Mouse (Mus musculus) forebrain, embryonic 16.5 days (tissue): ENCODE measurements around the gene Foxp1. TPM values are rescaled to one million over a fixed set of nuclear protein-coding genes. Genes with fewer than 3 reads are reported as not detected.

ENCODE experiments used
- ATAC-seq: fragments of 200-750 bp; cut with Nextera tagmentation; 2 replicates; pipeline ENCODE4 v1.8.0; 2017; ENCODE audit warnings: mild to moderate bottlenecking, moderate library complexity
- H3K27ac ChIP-seq: fragments of 300-500 bp; sonication (generic); 2 replicates; pipeline ENCODE4 v1.5.1; 2014; ENCODE audit warnings: low read length, control low read depth
- H3K27me3 ChIP-seq: fragments of 300-500 bp; sonication (generic); replicated peaks from 2 replicates; pipeline ENCODE4 v1.6.1; 2014; ENCODE audit warnings: low read length; ENCODE audit not compliant: control insufficient read depth, insufficient read depth
- H3K36me3 ChIP-seq: fragments of 300-500 bp; sonication (generic); 2 replicates; pipeline ENCODE4 v1.6.1; 2014; ENCODE audit not compliant: control insufficient read depth, insufficient read depth
- H3K4me1 ChIP-seq: fragments of 300-500 bp; sonication (generic); replicated peaks from 2 replicates; pipeline ENCODE4 v1.6.1; 2014; ENCODE audit warnings: low read length; ENCODE audit not compliant: control insufficient read depth, insufficient read depth
- H3K4me2 ChIP-seq: fragments of 300-500 bp; sonication (generic); 2 replicates; pipeline ENCODE4 v1.6.1; 2014; ENCODE audit warnings: mild to moderate bottlenecking, low read length, control low read depth
- H3K4me3 ChIP-seq: fragments of 300-500 bp; sonication (generic); replicated peaks from 2 replicates; pipeline ENCODE4 v1.5.1; 2014; ENCODE audit warnings: mild to moderate bottlenecking, low read length, control low read depth
- H3K9ac ChIP-seq: fragments of 300-500 bp; sonication (generic); replicated peaks from 2 replicates; pipeline ENCODE4 v1.6.1; 2014; ENCODE audit warnings: low read depth, low read length, control low read depth
- H3K9me3 ChIP-seq: fragments of 300-500 bp; sonication (generic); 2 replicates; pipeline ENCODE4 v1.6.1; 2016; ENCODE audit warnings: low read length; ENCODE audit not compliant: control insufficient read depth
- WGBS: fragments of 180-500 bp; shearing (Covaris S2); extraction: QIAGEN DNeasy Blood & Tissue Kit; methylation state at CpG from one replicate; pipeline ENCODE4 v1.1.7; 2014; 5-methylcytosine and 5-hydroxymethylcytosine counted together
- polyA plus RNA-seq: library from polyadenylated mRNA; unstranded; fragments of >200 nt; fragmentation: Nextera tagmentation; extraction: Ambion mirVana; gene quantifications from 2 replicates; pipeline ENCODE4 v1.2.1, GENCODE M21; 2015

The Foxp1 gene
- polyA plus RNA-seq, 1 experiment from 2014 or later, result 123 TPM

GRCm38 (mm10) chr6:99131815-99132214 is 390.7 kb downstream of the Foxp1 start:
- Histone ChIP-seq H3K4me3 (no peak overlapping the region), H3K4me1 (peaks cover 4% of the 10 kb centered on the region; the same call in 1 of the 2 replicates), H3K9ac (no peak overlapping the region), H3K9me3 (no peaks in the 10 kb centered on the region), H3K36me3 (no peaks in the 10 kb centered on the region), H3K27me3 (no peaks in the 10 kb centered on the region), H3K4me2 (no peak overlapping the region), H3K27ac (no peak overlapping the region)
- 31% methylated on average over 4 of the region's 4 CpGs for WGBS
- ATAC-seq, result no peak

GRCm38 (mm10) chr6:99130758-99131410 is 391.6 kb downstream of the Foxp1 start:
- H3K9ac ChIP-seq, result no peak overlapping the region
- H3K9me3 ChIP-seq, result no peaks in the 10 kb centered on the region
- 59% methylated on average over 10 of the region's 10 CpGs for WGBS
- H3K36me3 ChIP-seq, result no peaks in the 10 kb centered on the region
- no peak for ATAC-seq
- no peak overlapping the region for H3K27ac ChIP-seq
- H3K4me1 ChIP-seq, result peaks cover 2% of the 10 kb centered on the region; the same call in 1 of the 2 replicates
- H3K4me3 ChIP-seq, result no peak overlapping the region
- no peaks in the 10 kb centered on the region for H3K27me3 ChIP-seq
- no peak overlapping the region for H3K4me2 ChIP-seq

GRCm38 (mm10) chr6:99126717-99127116 is 395.8 kb downstream of the Foxp1 start:
- H3K4me3 ChIP-seq, result no peak overlapping the region
- no peak overlapping the region for H3K27ac ChIP-seq
- H3K36me3 ChIP-seq, result no peaks in the 10 kb centered on the region
- H3K9ac ChIP-seq, result no peak overlapping the region
- no peaks in the 10 kb centered on the region for H3K9me3 ChIP-seq
- H3K4me1 ChIP-seq, result no peaks in the 10 kb centered on the region
- H3K4me2 ChIP-seq, result no peak overlapping the region
- no peak for ATAC-seq
- WGBS, result 91% methylated on average over 9 of the region's 9 CpGs
- no peaks in the 10 kb centered on the region for H3K27me3 ChIP-seq

- no peak for ATAC-seq
Observed at GRCm38 (mm10) chr6:99120776-99121766, 401.4 kb downstream of the Foxp1 start.

GRCm38 (mm10) chr6:99118534-99118933 is 404.0 kb downstream of the Foxp1 start:
- Histone ChIP-seq H3K4me1 (no peaks in the 10 kb centered on the region), H3K4me2 (no peak overlapping the region), H3K4me3 (no peak overlapping the region), H3K27ac (no peak overlapping the region), H3K27me3 (no peaks in the 10 kb centered on the region), H3K9ac (no peak overlapping the region), H3K36me3 (no peaks in the 10 kb centered on the region), H3K9me3 (no peaks in the 10 kb centered on the region)
- WGBS, result 54% methylated on average over 4 of the region's 4 CpGs
- no peak for ATAC-seq

More at GRCm38 (mm10) chr6:99120776-99121766, 401.4 kb downstream of the Foxp1 start:
- Histone ChIP-seq H3K9ac (no peak overlapping the region), H3K4me1 (no peaks in the 10 kb centered on the region), H3K4me2 (no peak overlapping the region), H3K36me3 (no peaks in the 10 kb centered on the region), H3K27ac (no peak overlapping the region), H3K9me3 (no peaks in the 10 kb centered on the region), H3K27me3 (no peaks in the 10 kb centered on the region), H3K4me3 (no peak overlapping the region)
- 79% methylated on average over 8 of the region's 8 CpGs for WGBS

- Histone ChIP-seq H3K4me3 (no peak overlapping the region), H3K27ac (no peak overlapping the region), H3K4me1 (no peaks in the 10 kb centered on the region), H3K27me3 (no peaks in the 10 kb centered on the region), H3K9ac (no peak overlapping the region), H3K9me3 (no peaks in the 10 kb centered on the region), H3K4me2 (no peak overlapping the region), H3K36me3 (no peaks in the 10 kb centered on the region)
- ATAC-seq, result no peak
- 88% methylated on average over 1 of the region's 1 CpGs for WGBS
Observed at GRCm38 (mm10) chr6:99117411-99117810, 405.1 kb downstream of the Foxp1 start.

GRCm38 (mm10) chr6:99111856-99112255 is 410.7 kb downstream of the Foxp1 start:
- Histone ChIP-seq H3K27ac (no peak overlapping the region), H3K4me3 (no peak overlapping the region), H3K9me3 (no peaks in the 10 kb centered on the region), H3K4me1 (no peaks in the 10 kb centered on the region), H3K36me3 (no peaks in the 10 kb centered on the region), H3K4me2 (no peak overlapping the region), H3K27me3 (no peaks in the 10 kb centered on the region), H3K9ac (no peak overlapping the region)
- ATAC-seq, result no peak
- WGBS, result 77% methylated on average over 4 of the region's 4 CpGs

- Histone ChIP-seq H3K4me2 (no peak overlapping the region), H3K27ac (no peak overlapping the region), H3K9me3 (no peaks in the 10 kb centered on the region), H3K4me3 (no peak overlapping the region), H3K36me3 (no peaks in the 10 kb centered on the region), H3K4me1 (peaks cover 8% of the 10 kb centered on the region), H3K9ac (no peak overlapping the region), H3K27me3 (no peaks in the 10 kb centered on the region)
- WGBS, result 55% methylated on average over 4 of the region's 4 CpGs
- ATAC-seq, result no peak
Observed at GRCm38 (mm10) chr6:99108417-99108816, 414.1 kb downstream of the Foxp1 start.

GRCm38 (mm10) chr6:99107674-99108073 is 414.8 kb downstream of the Foxp1 start:
- no peaks in the 10 kb centered on the region for H3K36me3 ChIP-seq
- peaks cover 8% of the 10 kb centered on the region for H3K4me1 ChIP-seq
- ATAC-seq, result no peak
- no peaks in the 10 kb centered on the region for H3K9me3 ChIP-seq
- no peak overlapping the region for H3K4me2 ChIP-seq
- no peaks in the 10 kb centered on the region for H3K27me3 ChIP-seq
- WGBS, result 94% methylated on average over 6 of the region's 6 CpGs
- H3K9ac ChIP-seq, result no peak overlapping the region
- H3K4me3 ChIP-seq, result no peak overlapping the region
- H3K27ac ChIP-seq, result no peak overlapping the region
